Mouse (Mus musculus): ENCODE results near the gene Clcn7.

The Clcn7 gene

GRCm38 (mm10) chr17:25210680-25211466, 77.7 kb downstream of the Clcn7 start:
- DNase-seq (ENCODE audit: low read depth, low spot score): no peak

- DNase-seq (ENCODE audit: low read depth, low spot score): no peak
Observed at GRCm38 (mm10) chr17:25211705-25212104, 78.5 kb downstream of the Clcn7 start.

All from ES-CJ7 (cell line).